Mouse (Mus musculus) forelimb bud, embryonic 11.5 days (tissue): Measurements from ENCODE around the gene Vamp1.

Source experiments
- DNase-seq: peaks from one replicate; pipeline ENCODE4 v3.0.0-alpha.2; 2012; ENCODE audit warnings: low read depth, low spot score

Gene Vamp1

GRCm38 (mm10) chr6:125213129-125213528 lies 2.2 kb upstream of the Vamp1 start:
- DNase-seq: no peak

GRCm38 (mm10) chr6:125213715-125214114 lies 1.6 kb upstream of the Vamp1 start:
- no peak for DNase-seq

GRCm38 (mm10) chr6:125216898-125217297 lies 1.5 kb downstream of the Vamp1 start:
- DNase-seq: no peak

DNA sequence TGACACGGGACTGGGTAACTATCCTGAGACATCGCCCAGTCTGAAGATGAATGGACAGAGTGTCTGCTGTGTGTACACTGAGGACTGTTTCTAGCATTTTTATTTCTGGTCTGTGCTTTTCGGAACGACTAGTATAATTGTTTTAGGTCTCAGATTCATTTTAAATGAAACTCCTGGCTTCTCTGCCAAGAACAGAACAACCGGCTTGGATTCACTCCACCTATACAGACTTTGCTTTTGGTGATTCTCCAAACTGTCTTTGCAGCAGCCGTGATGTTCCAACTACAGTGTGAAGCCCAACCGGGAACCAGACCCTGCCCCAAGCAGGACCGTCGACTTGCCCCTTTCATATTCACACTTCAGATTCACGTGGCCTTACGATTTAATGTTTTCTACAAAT lies 2.5 kb downstream of the Vamp1 start:
- no peak for DNase-seq

- peak; percentile 67 for DNase-seq
Observed at GRCm38 (mm10) chr6:125218963-125219362, 3.6 kb downstream of the Vamp1 start.

DNA sequence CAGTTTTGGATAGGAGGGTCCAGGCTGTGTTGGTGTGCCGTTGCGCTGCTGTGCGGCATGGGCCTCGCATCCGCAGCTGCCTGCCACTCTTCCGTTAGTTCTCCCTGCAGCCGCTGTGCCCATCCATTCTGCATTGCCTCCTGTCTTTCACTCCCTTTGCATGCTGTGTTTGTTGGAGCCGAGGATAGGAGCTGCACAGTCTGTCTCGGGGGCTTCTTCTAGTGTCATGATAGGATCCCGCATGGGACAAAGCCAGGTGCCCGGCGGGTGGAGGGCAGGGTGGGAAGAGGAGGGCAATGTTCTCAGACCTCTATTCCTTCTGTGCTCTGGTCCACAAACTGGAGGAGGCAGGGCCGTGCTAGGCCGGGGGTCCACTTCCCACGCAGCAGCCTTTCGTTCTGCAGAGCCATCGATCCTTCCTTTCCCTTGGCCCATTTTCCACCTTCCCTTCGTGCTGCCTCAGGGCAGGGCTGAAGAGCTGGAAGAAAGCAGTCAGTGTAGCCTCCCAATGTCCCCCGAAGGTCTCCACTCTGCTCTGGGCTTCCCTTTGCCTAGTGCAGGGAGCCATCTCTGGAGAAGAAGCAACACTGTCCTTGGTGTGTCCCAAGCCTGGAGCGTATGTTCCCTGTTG lies 5.9 kb downstream of the Vamp1 start:
- no peak for DNase-seq

DNA sequence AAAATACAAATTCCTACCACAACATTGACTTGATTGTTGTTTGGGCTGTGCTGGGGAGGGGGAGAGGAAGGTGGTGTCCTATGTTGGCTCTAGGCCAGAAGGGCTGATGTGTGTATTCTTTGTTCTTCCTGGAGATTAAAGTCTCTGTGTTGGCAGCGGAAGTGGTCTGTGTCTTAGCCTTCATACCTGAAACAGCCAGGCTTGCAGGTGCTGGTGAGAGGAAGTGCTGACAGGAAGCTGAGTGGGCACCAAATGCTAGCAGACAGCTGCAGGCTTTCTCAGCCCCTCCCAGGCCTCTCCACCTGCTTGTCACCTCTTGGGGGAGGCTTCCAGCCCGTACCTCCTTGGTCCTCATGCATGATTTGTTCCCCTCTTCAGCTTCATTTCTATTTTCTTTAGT lies 6.8 kb downstream of the Vamp1 start:
- DNase-seq: no peak

DNA sequence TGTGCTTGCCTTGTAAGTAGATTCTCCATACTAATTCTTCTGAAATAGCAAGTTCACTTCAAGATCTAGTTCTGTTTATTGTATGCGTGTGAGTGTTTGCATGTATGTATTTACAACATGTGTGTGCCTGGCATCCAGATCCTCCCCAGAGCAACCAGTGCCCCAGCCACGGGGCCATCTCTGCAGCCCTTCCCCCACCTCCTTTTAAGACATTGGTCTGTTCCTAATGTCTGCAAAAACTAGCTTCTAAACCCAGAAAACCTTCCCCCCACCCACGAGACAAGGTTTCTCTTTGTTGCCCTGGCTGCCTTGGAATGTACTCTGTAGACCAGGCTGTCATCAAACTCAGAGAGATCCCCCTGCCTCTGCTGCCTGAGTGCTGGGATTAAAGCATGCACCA lies 7.2 kb downstream of the Vamp1 start:
- no peak for DNase-seq

- no peak for DNase-seq
Observed at GRCm38 (mm10) chr6:125225518-125226115, 10.3 kb downstream of the Vamp1 start.

- DNase-seq: no peak
Observed at GRCm38 (mm10) chr6:125230571-125230970, 15.2 kb downstream of the Vamp1 start.

GRCm38 (mm10) chr6:125231117-125232044 lies 16.0 kb downstream of the Vamp1 start, which contains the start of gene Tapbpl:
Gene Tapbpl (minus strand): TSS chr6:125231860.
- DNase-seq: no peak

- DNase-seq: no peak
Observed at GRCm38 (mm10) chr6:125232045-125232437, 16.7 kb downstream of the Vamp1 start.

DNA sequence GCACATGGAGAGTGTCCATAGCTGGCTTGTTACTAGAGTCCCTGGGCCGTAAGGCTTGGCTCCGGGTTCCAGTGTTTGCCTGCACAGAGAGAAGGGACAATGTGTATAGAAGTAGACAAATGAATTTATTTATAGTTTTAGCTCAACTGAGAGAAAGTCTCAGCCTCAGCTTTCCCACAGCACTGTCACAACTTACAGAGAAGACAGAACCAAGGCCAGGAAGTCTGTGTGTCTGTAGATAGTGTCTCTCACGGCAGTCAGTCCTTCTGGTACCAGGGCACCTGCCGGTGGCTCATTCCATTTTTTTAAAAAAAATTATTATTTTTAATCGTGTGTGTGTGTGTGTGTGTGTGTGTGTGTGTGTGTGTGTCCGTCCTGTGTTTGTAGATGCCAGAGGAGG lies 17.2 kb downstream of the Vamp1 start:
- DNase-seq: no peak

DNA sequence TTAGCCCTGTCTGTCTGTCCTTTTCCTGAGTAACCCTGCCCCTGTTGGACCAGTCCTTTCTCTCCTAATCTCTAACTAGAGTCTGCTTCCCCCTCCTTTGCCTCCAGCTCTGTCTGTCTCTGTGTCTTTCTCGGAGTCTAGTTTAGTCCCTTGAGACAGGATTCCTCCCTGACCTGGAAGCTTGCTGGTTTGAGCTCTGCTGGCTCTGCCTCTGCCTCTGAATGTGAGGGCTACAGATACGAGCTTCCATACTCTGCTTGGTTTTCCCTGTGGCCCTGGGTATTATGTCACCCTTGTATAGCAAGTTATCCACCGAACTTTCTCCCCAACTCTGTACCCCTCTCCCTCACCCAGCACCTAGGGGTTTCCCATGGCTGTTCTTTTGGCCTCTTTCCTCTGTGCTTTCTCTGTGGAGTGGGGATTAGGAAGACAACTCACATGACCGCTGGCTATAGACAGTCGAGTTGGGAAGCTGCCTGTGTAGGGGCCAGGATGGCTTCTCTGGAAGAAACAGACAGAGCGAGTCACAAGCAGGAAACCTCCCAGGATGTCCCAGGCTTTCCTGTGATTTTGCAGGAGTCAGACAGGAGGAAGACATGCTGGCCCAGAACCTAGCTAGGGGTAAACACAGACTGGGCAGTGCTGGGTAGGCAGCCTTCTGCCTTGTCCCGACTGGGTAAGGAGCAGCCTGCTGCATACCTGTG lies 18.6 kb downstream of the Vamp1 start:
- DNase-seq: no peak

GRCm38 (mm10) chr6:125234520-125234828 lies 19.1 kb downstream of the Vamp1 start:
- DNase-seq: no peak

DNA sequence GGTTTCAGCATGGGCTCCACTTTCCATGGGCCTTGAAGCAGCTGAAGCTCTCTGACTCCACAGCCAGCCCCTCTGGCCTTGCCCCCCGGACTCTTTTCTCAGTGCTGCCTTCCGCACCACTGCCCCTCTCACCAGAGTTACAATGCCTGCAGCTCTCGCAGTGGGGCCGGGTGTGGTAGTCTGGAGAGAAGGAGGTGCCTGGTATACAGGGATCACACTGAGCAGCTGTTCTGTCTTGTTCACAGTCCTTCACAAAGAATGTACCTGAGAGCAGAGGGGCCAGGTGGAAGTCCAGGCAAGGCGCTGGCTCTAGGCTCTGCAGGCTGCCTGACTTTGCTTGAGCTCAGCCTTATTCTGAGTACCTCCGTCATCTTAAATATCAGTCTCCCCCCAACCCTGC lies 21.0 kb downstream of the Vamp1 start:
- DNase-seq: no peak

- no peak for DNase-seq
Observed at GRCm38 (mm10) chr6:125236782-125237181, 21.4 kb downstream of the Vamp1 start, which contains the start of gene Cd27. Gene Cd27 (minus strand): TSS chr6:125237010.

GRCm38 (mm10) chr6:125237421-125237820 lies 22.1 kb downstream of the Vamp1 start:
- DNase-seq: no peak

GRCm38 (mm10) chr6:125238396-125238795 lies 23.0 kb downstream of the Vamp1 start:
- no peak for DNase-seq

DNA sequence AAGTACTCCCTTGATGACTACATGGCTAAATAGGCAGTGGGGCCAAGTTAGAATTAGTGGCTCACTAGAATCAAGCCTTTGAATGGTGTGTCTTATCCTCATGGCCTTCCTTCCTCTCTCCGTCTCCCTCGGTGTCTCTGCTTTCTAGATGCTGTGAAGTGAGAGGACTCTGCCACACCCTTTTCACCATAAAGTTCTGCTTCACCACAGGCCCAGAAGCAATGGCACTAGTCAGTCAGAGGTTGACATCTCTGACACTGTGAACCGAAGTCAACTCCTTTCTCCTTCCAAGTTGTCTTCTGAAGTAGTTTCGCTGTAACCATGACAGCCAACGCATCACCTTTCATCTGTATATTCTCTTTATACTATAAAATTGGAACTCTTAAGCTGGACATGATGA lies 24.2 kb downstream of the Vamp1 start:
- no peak for DNase-seq

DNA sequence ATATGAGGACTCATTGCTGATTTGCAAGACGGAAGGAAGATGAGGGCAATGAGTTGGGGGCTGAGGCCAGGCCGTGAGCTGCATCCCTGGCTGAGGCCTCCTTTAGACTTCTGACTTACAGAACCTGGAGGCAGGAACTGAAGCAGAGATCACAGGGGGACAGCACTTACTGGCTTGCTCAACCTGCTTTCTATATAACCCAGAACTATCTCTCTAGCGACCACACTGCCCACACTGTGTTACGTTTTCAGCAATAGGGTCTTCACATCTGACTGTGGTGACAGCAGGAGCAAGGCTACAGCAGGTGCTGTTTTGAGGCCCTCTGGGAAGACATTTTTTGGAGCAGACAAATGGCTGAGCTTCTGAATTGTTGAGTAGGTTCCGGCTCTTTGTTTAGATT lies 25.3 kb downstream of the Vamp1 start:
- no peak for DNase-seq

- DNase-seq: no peak
Observed at GRCm38 (mm10) chr6:125241566-125241965, 26.2 kb downstream of the Vamp1 start.
